Mouse (Mus musculus): ENCODE data around the gene Acp2.

The Acp2 gene

GRCm38 (mm10) chr2:91202222-91202971 is at the start of gene Acp2, which contains the start of gene Nr1h3:
Acp2 (plus strand) TSS chr2:91202885.
Nr1h3 (minus strand) TSS chr2:91202834.
- peak; percentile 96 to 98 for DNase-seq

GRCm38 (mm10) chr2:91152885-91153377 is 49.8 kb upstream of the Acp2 start:
- no peak for DNase-seq

GRCm38 (mm10) chr2:91154091-91154490 is 48.6 kb upstream of the Acp2 start:
- DNase-seq, result no peak

GRCm38 (mm10) chr2:91157002-91157752 is 45.5 kb upstream of the Acp2 start:
- DNase-seq, result no peak

- no peak for DNase-seq
Observed at GRCm38 (mm10) chr2:91160591-91160990, 42.1 kb upstream of the Acp2 start.

GRCm38 (mm10) chr2:91162952-91163351 is 39.7 kb upstream of the Acp2 start:
- no peak for DNase-seq

- DNase-seq, result no peak
Observed at GRCm38 (mm10) chr2:91163532-91163931, 39.2 kb upstream of the Acp2 start.

- DNase-seq, result no peak
Observed at GRCm38 (mm10) chr2:91164991-91165390, 37.7 kb upstream of the Acp2 start.

- no peak for DNase-seq
Observed at GRCm38 (mm10) chr2:91167629-91168028, 35.1 kb upstream of the Acp2 start.

- DNase-seq, result no peak
Observed at GRCm38 (mm10) chr2:91169587-91170322, 32.9 kb upstream of the Acp2 start.

GRCm38 (mm10) chr2:91175490-91175889 is 27.2 kb upstream of the Acp2 start:
- DNase-seq, result no peak

- no peak for DNase-seq
Observed at GRCm38 (mm10) chr2:91176234-91176633, 26.5 kb upstream of the Acp2 start.

GRCm38 (mm10) chr2:91179825-91180224 is 22.9 kb upstream of the Acp2 start:
- DNase-seq, result no peak

- DNase-seq, result peak; percentile 67 to 74
Observed at GRCm38 (mm10) chr2:91180706-91181105, 22.0 kb upstream of the Acp2 start.

GRCm38 (mm10) chr2:91182016-91182404 is 20.7 kb upstream of the Acp2 start:
- peak; percentile 63 to 68 for DNase-seq

- peak; percentile 95 to 96 for DNase-seq
Observed at GRCm38 (mm10) chr2:91182405-91183147, 20.1 kb upstream of the Acp2 start.

- DNase-seq, result peak; percentile 99
Observed at GRCm38 (mm10) chr2:91183148-91183513, 19.6 kb upstream of the Acp2 start.

- peak in 1 of 2 experiments; percentile 42 for DNase-seq
Observed at GRCm38 (mm10) chr2:91183711-91184405, 18.8 kb upstream of the Acp2 start, which contains the start of gene Madd. Madd (minus strand) TSS chr2:91183837.

GRCm38 (mm10) chr2:91186208-91186607 is 16.5 kb upstream of the Acp2 start:
- DNase-seq, result no peak

GRCm38 (mm10) chr2:91187431-91187830 is 15.3 kb upstream of the Acp2 start:
- DNase-seq, result no peak

GRCm38 (mm10) chr2:91190501-91190900 is 12.2 kb upstream of the Acp2 start:
- no peak for DNase-seq

Data from cerebellum, postnatal 14 days (tissue).